Mouse (Mus musculus) CH12.LX (cell line): ENCODE measurements around the gene Gas2l1.

Experiments
- CHD1 ChIP-seq: IDR thresholded peaks from 2 replicates; pipeline ENCODE4 v1.6.1; 2012; ENCODE audit warnings: low read depth, low read length, improper control_type of control experiment, inconsistent platforms
- CHD2 ChIP-seq: IDR thresholded peaks from 2 replicates; pipeline ENCODE4 v1.6.1; 2011; ENCODE audit warnings: low read length, improper control_type of control experiment
- CTCF ChIP-seq, 2 experiments: IDR thresholded peaks in 1 of 2; conservative IDR thresholded peaks in 1 of 2; 2 replicates each; pipeline ENCODE4 v1.5.1; 2011 to 2012; ENCODE audit warnings: low read depth in 2 of 2, low read length in 2 of 2, improper control_type of control experiment in 1 of 2, inconsistent platforms in 1 of 2, mild to moderate bottlenecking in 1 of 2, moderate library complexity in 1 of 2
- EP300 ChIP-seq: IDR thresholded peaks from 2 replicates; pipeline ENCODE4 v1.6.1; 2011; ENCODE audit warnings: low read length, improper control_type of control experiment
- MAX ChIP-seq: IDR thresholded peaks from 2 replicates; pipeline ENCODE4 v1.6.1; 2011; ENCODE audit warnings: low read length, improper control_type of control experiment
- MAZ ChIP-seq: IDR thresholded peaks from 2 replicates; pipeline ENCODE4 v1.6.1; 2012; ENCODE audit warnings: low read depth, mild to moderate bottlenecking, inconsistent platforms, low read length, improper control_type of control experiment, moderate library complexity
- MEF2A ChIP-seq: IDR thresholded peaks from 2 replicates; pipeline ENCODE4 v1.6.1; 2014; ENCODE audit warnings: low read depth, mild to moderate bottlenecking, inconsistent platforms, low read length, improper control_type of control experiment, borderline replicate concordance
- POLR2A ChIP-seq: IDR thresholded peaks from 2 replicates; pipeline ENCODE4 v1.6.1; 2011; ENCODE audit warnings: low read depth, mild to moderate bottlenecking, improper control_type of control experiment, low read length
- POLR2AphosphoS2 ChIP-seq: IDR thresholded peaks from 2 replicates; pipeline ENCODE4 v1.6.1; 2011; ENCODE audit warnings: low read depth, low read length, improper control_type of control experiment
- SMC3 ChIP-seq: IDR thresholded peaks from 2 replicates; pipeline ENCODE4 v1.6.1; 2011; ENCODE audit warnings: low read depth, low read length, improper control_type of control experiment
- TBP ChIP-seq: conservative IDR thresholded peaks from 2 replicates; pipeline ENCODE4 v1.6.1; 2011; ENCODE audit warnings: low read depth, low read length, improper control_type of control experiment
- USF1 ChIP-seq: IDR thresholded peaks from 2 replicates; pipeline ENCODE4 v1.6.1; 2014; ENCODE audit warnings: low read depth, mild to moderate bottlenecking, inconsistent platforms, low read length, improper control_type of control experiment
- ZC3H11A ChIP-seq: IDR thresholded peaks from 2 replicates; pipeline ENCODE4 v1.6.1; 2012; ENCODE audit warnings: low read depth, mild to moderate bottlenecking, inconsistent platforms, low read length, improper control_type of control experiment

DNA sequence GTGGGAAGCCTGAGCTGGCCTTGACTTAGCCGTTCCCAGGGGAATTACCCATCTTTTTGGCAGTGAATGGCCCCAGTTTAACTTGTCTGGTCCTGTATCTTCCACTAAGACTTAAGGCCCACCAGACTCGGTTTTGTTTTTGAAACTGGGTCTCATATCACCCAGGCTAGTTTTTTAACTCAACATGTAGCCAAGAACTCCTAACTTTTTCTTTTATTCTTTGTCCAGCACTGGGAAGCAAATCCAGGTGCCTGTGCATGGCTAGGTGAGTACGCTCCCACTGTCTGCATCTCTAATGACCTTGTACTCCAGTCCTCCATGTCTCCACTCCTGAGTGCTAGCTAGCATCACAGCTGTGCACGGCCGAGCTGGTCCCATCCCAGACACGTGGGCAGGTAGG, 36.5 kb upstream of the Gas2l1 start:
- no peak for TF ChIP-seq ZC3H11A
- no peak for TF ChIP-seq POLR2A
- no peak for TF ChIP-seq TBP
- no peak for TF ChIP-seq CTCF (conservative IDR thresholded peaks at IDR 0.05 in 1 of 2, IDR thresholded peaks at IDR 0.05 in 1 of 2; ENCODE audit: low read depth in 2 of 2, low read length in 2 of 2)
- no peak for TF ChIP-seq MAX
- TF ChIP-seq MEF2A = no peak
- no peak for TF ChIP-seq MAZ
- no peak for TF ChIP-seq POLR2AphosphoS2
- no peak for TF ChIP-seq CHD1
- TF ChIP-seq USF1 = no peak
- TF ChIP-seq EP300 = no peak
- TF ChIP-seq CHD2 = no peak
- TF ChIP-seq SMC3 = no peak
